Mouse (Mus musculus) frontal cortex, postnatal 36 days (tissue): ENCODE measurements at regions not wholly inside any gene's neighbourhood (a gene's known extent, or its start where the extent isn't known, plus 50 kb on each side); places are given as distances from the start of the nearest gene placed in this dataset.

Source experiments
- DNase-seq, 2 experiments: peaks; one replicate each; pipeline ENCODE4 v3.0.0; 2022; ENCODE audit warnings: low spot score in 2 of 2

- peak in 1 of 2 experiments; percentile 13 for DNase-seq
Measured at GRCm38 (mm10) chr5:52309317-52310060, 54.1 kb upstream of the Sod3 start.

- no peak for DNase-seq
Measured at GRCm38 (mm10) chr5:52296303-52296702, 67.3 kb upstream of the Sod3 start.

GRCm38 (mm10) chr5:52294466-52294865, 69.1 kb upstream of the Sod3 start:
- no peak for DNase-seq

GRCm38 (mm10) chr5:52288319-52288718, 75.3 kb upstream of the Sod3 start:
- no peak for DNase-seq

GRCm38 (mm10) chr5:52280871-52281270, 82.7 kb upstream of the Sod3 start:
- DNase-seq = peak in 1 of 2 experiments; percentile 23

- no peak for DNase-seq
Measured at GRCm38 (mm10) chr5:52278111-52278510, 85.5 kb upstream of the Sod3 start.

- DNase-seq = peak; percentile 53 to 73
Measured at GRCm38 (mm10) chr5:52263214-52263613, 72.9 kb upstream of the Dhx15 start.

GRCm38 (mm10) chr5:52258075-52258474, 67.8 kb upstream of the Dhx15 start:
- no peak for DNase-seq

GRCm38 (mm10) chr5:52254602-52255071, 64.3 kb upstream of the Dhx15 start:
- no peak for DNase-seq

- DNase-seq = no peak
Measured at GRCm38 (mm10) chr5:52249804-52250203, 59.5 kb upstream of the Dhx15 start.

GRCm38 (mm10) chr5:52243931-52244330, 53.6 kb upstream of the Dhx15 start:
- DNase-seq = no peak

- DNase-seq = no peak
Measured at GRCm38 (mm10) chr5:52242414-52242813, 52.1 kb upstream of the Dhx15 start.

- DNase-seq = no peak
Measured at GRCm38 (mm10) chr5:52240540-52240939, 50.2 kb upstream of the Dhx15 start.
